Comparison of ENCODE assay signal across 19 mouse cellular contexts in the genomic region with DNA sequence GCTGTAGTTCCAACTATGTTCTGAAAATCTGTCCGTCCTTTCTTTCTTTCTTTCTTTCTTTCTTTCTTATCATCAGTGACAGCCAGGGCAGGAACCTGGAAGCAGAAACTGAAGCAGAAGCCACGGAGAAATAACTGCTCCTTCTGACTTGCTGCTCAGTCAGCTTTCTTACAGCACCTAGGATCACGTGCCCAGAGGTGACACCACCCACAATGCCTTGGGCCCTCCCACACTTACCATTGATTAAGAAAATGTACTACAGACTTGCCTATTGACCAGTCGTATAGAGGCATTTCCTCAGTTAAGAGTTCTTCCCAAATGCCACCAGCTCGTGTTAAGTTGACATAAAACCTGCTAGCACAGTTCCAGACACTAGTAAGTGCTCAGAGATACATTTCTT. TPM values are rescaled to one million over a fixed set of nuclear protein-coding genes. Genes with fewer than 3 reads are reported as not detected.
DNase-seq lines count a peak whose midpoint lies in the region; ATAC-seq and TF ChIP-seq lines count a peak whose summit lies in the region.
"Had no signal": no experiment of that assay in that cellular context is flagged by ENCODE, and none has a peak within 500 bp of the region (broad histone marks: within the 10 kb centered on the region; RNA-seq: fewer than 3 reads in every experiment).

No protein-coding gene starts in this region.

- DNase-seq in ZHBTc4 (ENCODE audit: low read depth, low spot score) (peak; percentile 36), liver (peak; percentile 54)
- no peak for DNase-seq in frontal cortex, adult 2 months (ENCODE audit: extremely low spot score in 1 of 2, low spot score in 1 of 2)
- no peak for DNase-seq in hindbrain, postnatal 0 days (ENCODE audit: low spot score)
- DNase-seq: adrenal gland, adult 8-10 months; cerebellum, adult 8-10 months; gastrocnemius, postnatal 14 days; kidney, postnatal 10 days; lung, embryonic 14.5 days; right cerebral cortex, adult 18-20 months had no signal

- peaks cover 25% of the 10 kb centered on the region for H3K4me1 ChIP-seq in intestine, embryonic 16.5 days (ENCODE audit: control insufficient read depth, insufficient read depth, low read length)
- peaks cover 11% of the 10 kb centered on the region for H3K4me1 ChIP-seq in intestine, embryonic 15.5 days (replicated peaks)
- H3K4me1 ChIP-seq in hindbrain, postnatal 0 days (ENCODE audit: insufficient read depth, low read length), result no peaks in the 10 kb centered on the region

- no peaks in the 10 kb centered on the region for H3K27me3 ChIP-seq in intestine, embryonic 16.5 days (replicated peaks; ENCODE audit: control insufficient read depth, insufficient read depth, low read length)
- H3K27me3 ChIP-seq in intestine, embryonic 15.5 days (replicated peaks), result no peaks in the 10 kb centered on the region
- no peaks in the 10 kb centered on the region for H3K27me3 ChIP-seq in hindbrain, postnatal 0 days (ENCODE audit: insufficient read depth, low read length)
- H3K27me3 ChIP-seq: embryonic facial prominence, embryonic 13.5 days; hindbrain, embryonic 12.5 days had no signal

- H3K9me3 ChIP-seq in intestine, embryonic 16.5 days (ENCODE audit: control insufficient read depth, low read length), result no peaks in the 10 kb centered on the region
- no peaks in the 10 kb centered on the region for H3K9me3 ChIP-seq in intestine, embryonic 15.5 days
- H3K9me3 ChIP-seq in hindbrain, postnatal 0 days (ENCODE audit: low read length), result no peaks in the 10 kb centered on the region
- H3K9me3 ChIP-seq: embryonic facial prominence, embryonic 13.5 days; forebrain, embryonic 10.5 days; hindbrain, embryonic 12.5 days had no signal

- WGBS in intestine, embryonic 16.5 days, result 75% methylated on average over 5 of the region's 5 CpGs
- WGBS in intestine, embryonic 15.5 days, result 78% methylated on average over 5 of the region's 5 CpGs
- 85% methylated on average over 5 of the region's 5 CpGs for WGBS in hindbrain, postnatal 0 days

- peak; percentile 49 for ATAC-seq in intestine, embryonic 16.5 days
- no peak; the same call in 1 of the 2 replicates for ATAC-seq in intestine, embryonic 15.5 days
- ATAC-seq in megakaryocyte progenitor cell, adult 5-6 weeks (replicated peaks; ENCODE audit: poor library complexity), result peak; percentile 35; the same call in 1 of the 2 replicates
- ATAC-seq in hindbrain, postnatal 0 days, result no peak
- ATAC-seq: midbrain, embryonic 16.5 days had no signal

- H3K4me2 ChIP-seq in intestine, embryonic 16.5 days (ENCODE audit: low read depth, low read length), result no peak overlapping the region
- no peak overlapping the region for H3K4me2 ChIP-seq in intestine, embryonic 15.5 days (replicated peaks)
- no peak overlapping the region for H3K4me2 ChIP-seq in hindbrain, postnatal 0 days (ENCODE audit: low read depth, low read length)
- H3K4me2 ChIP-seq: embryonic facial prominence, embryonic 13.5 days; hindbrain, embryonic 12.5 days; lung, embryonic 14.5 days had no signal

- TF ChIP-seq CTCF in hindbrain, postnatal 0 days (IDR thresholded peaks at IDR 0.05; ENCODE audit: low read depth), result no peak

- H3K4me3 ChIP-seq in intestine, embryonic 16.5 days (ENCODE audit: low read length), result no peak overlapping the region
- H3K4me3 ChIP-seq in intestine, embryonic 15.5 days (replicated peaks), result no peak overlapping the region
- H3K4me3 ChIP-seq in hindbrain, postnatal 0 days (ENCODE audit: low read length), result no peak overlapping the region
- H3K4me3 ChIP-seq: embryonic facial prominence, embryonic 13.5 days; forebrain, embryonic 10.5 days; hindbrain, embryonic 12.5 days; layer of hippocampus, adult 2 months; left cerebral cortex, adult 2 months had no signal

- H3K36me3 ChIP-seq in intestine, embryonic 16.5 days (ENCODE audit: control insufficient read depth, insufficient read depth, low read length), result no peaks in the 10 kb centered on the region
- H3K36me3 ChIP-seq in intestine, embryonic 15.5 days, result no peaks in the 10 kb centered on the region
- H3K36me3 ChIP-seq in hindbrain, postnatal 0 days (ENCODE audit: insufficient read depth, low read length), result no peaks in the 10 kb centered on the region
- H3K36me3 ChIP-seq: embryonic facial prominence, embryonic 13.5 days; hindbrain, embryonic 12.5 days had no signal

- no peak overlapping the region for H3K27ac ChIP-seq in intestine, embryonic 16.5 days (ENCODE audit: low read length)
- H3K27ac ChIP-seq in intestine, embryonic 15.5 days, result no peak overlapping the region
- no peak overlapping the region for H3K27ac ChIP-seq in hindbrain, postnatal 0 days
- H3K27ac ChIP-seq: embryonic facial prominence, embryonic 13.5 days; forebrain, embryonic 10.5 days; hindbrain, embryonic 12.5 days; layer of hippocampus, adult 2 months; left cerebral cortex, adult 2 months had no signal

- no peak overlapping the region for H3K9ac ChIP-seq in intestine, embryonic 16.5 days (ENCODE audit: low read depth, low read length)
- no peak overlapping the region for H3K9ac ChIP-seq in intestine, embryonic 15.5 days
- H3K9ac ChIP-seq in hindbrain, postnatal 0 days (replicated peaks; ENCODE audit: low read length), result no peak overlapping the region
- H3K9ac ChIP-seq: embryonic facial prominence, embryonic 13.5 days; hindbrain, embryonic 12.5 days; lung, embryonic 14.5 days had no signal

RNA-seq across cellular contexts. Expression of a gene that starts 12.1 kb away (rescaled TPM):
- polyA plus RNA-seq in intestine, embryonic 16.5 days (2015; fragmentation: Nextera tagmentation; extraction: Ambion mirVana), result 89.6 and 101 TPM in 2 replicates
- polyA plus RNA-seq in intestine, embryonic 15.5 days (2015; fragmentation: Nextera tagmentation; extraction: Ambion mirVana), result 98.1 and 105 TPM in 2 replicates
- total RNA-seq in megakaryocyte progenitor cell, adult 5-6 weeks (2015), result 101 and 106 TPM in 2 replicates
- total RNA-seq in megakaryocyte progenitor cell, adult 5-6 weeks (2017), result 137 and 172 TPM in 2 replicates
- 89.7 and 96.4 TPM in 2 replicates for polyA plus RNA-seq in frontal cortex, adult 2 months (2012; rRNA removed)
- 52.3 and 52.7 TPM in 2 replicates for total RNA-seq in hindbrain, postnatal 0 days (2014; rRNA removed)
- 52.0 and 61.8 TPM in 2 replicates for polyA plus RNA-seq in hindbrain, postnatal 0 days (2015; fragmentation: Nextera tagmentation; extraction: Ambion mirVana)

Comparison
In these comparisons a context has a peak if more than half of its experiments do, and no peak if none do; other contexts are left out.
1. ATAC-seq: peak in intestine, embryonic 16.5 days (single experiment) and megakaryocyte progenitor cell, adult 5-6 weeks (single experiment); none in intestine, embryonic 15.5 days (single experiment) and hindbrain, postnatal 0 days (single experiment).
2. DNase-seq: peak in ZHBTc4 (single experiment) and liver (single experiment); none in frontal cortex, adult 2 months (0 of 2) and hindbrain, postnatal 0 days (single experiment).